Mouse (Mus musculus): ENCODE data around the gene Rap1a.
"Not testable (repeated sequence)": the region's sequence is repeated elsewhere in the genome, so short reads cannot be mapped to it uniquely, and the experiment has no call there.

Gene Rap1a

DNA sequence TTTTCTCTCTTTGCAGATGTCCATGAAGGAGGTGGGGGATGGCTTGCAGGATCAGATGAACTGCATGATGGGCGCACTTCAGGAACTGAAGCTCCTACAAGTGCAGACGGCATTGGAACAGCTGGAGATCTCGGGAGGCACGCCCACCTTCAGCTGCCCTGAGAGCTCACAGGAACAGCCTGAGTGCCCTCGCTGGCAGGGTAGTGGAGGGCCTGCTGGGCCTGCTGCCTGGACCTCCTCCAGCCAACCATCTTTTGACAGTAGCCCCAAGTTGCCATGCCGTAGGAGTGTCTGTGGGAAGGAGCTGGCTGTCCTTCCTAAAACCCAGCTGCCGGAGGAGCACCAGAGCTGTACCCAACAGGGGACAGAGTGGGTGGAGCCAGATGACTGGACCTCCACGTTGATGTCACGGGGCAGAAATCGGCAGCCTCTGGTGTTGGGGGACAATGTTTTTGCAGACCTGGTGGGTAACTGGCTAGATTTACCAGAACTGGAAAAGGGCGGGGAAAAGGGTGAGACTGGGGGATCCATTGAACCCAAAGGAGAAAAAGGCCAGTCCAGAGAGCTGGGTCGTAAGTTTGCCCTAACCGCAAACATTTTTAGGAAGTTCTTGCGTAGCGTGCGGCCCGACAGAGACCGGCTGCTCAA lies 84.7 kb downstream of the Rap1a start:
- DNase-seq (ENCODE audit: low spot score) = no peak

DNA sequence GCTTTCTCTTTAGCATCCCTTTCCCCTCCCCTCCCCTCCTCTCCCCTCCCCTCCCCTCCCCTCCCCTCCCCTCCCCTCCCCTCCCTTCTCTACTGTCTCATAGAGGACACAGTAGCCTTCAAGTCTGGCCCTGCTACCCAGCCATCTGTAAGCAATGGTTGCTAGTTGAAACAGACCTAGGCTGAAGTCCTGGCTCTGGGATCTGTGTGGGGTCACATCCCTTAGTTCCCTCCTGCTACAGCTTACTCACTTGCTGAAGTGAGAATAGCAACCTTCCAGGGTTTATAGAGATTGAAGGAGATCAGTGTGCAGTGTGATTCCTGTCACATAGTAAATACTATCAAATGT lies 86.3 kb downstream of the Rap1a start:
- DNase-seq (ENCODE audit: low spot score) = no peak

DNA sequence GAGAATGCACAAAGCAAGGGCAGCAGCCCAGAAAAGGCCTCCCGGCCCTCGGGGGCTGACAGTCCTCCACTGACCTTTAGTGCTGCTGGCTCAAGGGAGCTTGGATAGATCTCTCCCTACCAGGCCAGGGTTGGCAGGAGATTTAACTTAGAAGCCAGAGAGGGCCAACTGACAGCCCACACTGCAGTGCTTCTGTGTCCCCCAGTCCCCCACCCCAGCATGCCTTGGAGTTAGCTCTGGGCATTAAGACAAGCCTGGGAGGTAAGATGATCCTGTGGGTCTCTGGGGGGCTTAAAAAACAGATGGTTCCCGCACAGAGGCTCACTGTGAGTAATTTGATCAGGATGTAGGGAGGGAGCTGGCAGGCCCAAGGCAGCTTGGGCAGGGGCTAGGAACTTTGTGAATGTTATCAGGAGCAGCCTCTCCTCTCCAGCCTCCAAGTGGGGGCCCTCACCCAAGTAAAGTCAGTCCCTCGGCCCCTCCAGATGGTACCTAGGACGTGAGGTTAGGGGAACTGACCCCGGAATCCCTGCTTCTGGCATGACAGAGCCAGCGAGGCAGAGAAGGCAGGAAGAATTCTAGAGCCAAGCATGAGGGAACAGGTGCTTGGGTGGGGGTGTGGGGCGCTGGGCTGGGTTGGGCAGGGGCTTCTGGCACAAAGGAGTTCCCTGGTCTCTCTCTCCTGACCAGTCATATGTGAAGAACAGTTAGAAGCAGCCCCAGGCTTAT lies 86.9 kb downstream of the Rap1a start:
- DNase-seq (ENCODE audit: low spot score) = no peak

DNA sequence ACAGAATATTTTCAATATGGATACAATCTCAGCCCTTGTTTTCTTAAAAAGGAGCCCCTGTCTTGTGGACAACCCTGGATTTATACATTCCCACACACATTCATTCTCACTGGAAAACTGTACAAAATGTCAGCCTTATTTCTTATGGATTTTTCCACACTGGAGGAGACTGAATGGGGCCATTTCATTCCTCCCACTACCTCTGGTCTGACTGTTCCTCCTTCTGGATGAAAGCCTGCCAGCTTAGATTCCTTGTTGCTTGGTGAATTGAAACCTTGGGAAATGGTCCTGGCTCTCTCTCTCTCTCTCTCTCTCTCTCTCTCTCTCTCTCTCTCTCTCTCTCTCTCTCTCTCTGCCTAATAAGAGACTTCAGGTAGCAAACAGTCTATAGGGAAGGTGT lies 88.3 kb downstream of the Rap1a start:
- DNase-seq (ENCODE audit: low spot score) = no peak

DNA sequence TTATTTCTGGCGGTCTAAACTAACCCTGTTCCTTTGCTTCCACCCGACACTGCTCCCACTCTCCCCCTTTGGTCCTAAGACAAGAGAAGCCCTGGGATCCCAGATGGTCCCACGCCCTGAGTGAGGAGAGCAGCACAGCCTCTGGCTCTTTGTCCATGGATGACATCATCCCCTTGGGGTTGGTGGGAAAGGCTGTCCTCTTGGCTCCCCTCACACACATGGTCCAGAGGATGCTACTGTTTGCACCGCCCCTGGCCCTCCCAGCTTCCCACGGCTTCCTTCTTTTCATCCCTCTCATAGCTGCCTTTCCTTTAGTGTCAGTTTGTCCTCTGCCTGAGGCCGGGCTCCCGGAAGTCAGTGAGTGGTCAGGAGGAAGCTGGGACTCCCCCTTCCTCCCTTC lies 89.4 kb downstream of the Rap1a start:
- DNase-seq (ENCODE audit: low spot score) = no peak

DNA sequence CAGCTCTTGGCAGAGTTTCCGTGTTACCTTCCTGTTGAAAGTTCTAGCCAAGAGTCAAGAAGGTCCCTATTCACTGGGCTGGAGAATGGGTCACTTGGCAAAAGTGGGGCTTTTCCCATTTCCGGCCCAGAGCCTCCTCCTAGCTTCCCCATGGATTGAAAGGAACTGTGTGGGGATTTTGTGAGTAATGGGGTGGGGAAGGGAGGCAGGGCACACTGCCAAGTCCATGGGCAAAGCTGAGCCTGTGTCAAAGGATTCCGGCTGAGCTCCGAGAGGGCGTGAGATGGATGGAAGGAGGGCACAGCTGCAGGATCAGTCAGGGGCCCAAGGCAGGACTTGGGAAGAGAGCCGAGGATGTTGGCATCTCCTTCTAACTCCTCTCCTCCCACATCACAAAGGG lies 90.9 kb downstream of the Rap1a start:
- no peak for DNase-seq (ENCODE audit: low spot score)

DNA sequence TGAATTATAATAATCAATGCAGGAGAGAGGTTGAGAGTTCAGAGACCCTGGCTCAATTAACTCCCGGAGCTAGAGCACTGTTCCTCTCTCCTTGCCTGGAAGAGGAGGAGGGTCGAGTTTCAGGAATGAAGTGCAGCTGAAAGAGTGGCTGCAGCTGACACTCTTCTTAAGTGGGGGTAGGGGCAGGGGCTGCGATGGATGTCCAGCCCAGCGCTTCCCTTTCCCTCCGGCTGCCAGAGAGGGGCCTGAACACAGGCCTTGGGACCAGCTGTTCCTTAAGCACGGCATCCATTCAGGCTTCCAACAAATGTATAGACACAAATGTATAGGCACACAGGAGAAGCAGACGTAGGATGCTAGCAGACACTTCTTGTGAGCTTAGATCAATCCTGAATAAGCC lies 93.5 kb downstream of the Rap1a start:
- no peak for DNase-seq (ENCODE audit: low spot score)

DNA sequence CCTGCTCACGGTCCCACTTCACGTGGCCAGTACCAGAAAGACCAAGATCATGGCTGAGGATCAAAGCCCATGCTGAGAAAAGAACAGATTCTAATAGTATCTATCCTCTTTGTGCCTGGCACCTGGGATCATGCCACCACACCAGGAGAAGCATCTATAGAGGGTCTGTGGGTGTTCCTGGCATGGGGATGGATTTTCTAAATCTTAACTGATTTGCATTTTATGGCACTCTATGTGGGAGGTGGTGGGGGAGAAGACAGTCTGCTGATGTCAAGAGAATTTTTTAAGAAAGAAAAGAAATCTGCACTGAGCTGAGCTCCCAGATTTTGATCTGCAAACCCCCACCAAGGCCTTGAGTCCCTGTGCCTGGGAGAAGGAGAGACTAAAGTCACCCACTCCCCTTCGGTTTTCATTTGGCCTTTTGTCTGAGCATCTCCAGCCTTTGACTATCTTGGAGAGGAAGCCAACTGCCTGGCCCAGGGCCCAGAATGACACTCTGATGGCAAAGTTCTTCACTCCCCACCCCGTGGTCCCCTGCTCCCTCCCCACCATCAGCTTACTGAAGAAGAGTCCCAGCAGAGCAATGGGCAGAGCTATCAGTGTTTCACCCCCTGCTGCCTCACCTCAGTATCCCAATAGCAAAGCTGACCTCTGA lies 94.6 kb downstream of the Rap1a start:
- no peak for DNase-seq (ENCODE audit: low spot score)

DNA sequence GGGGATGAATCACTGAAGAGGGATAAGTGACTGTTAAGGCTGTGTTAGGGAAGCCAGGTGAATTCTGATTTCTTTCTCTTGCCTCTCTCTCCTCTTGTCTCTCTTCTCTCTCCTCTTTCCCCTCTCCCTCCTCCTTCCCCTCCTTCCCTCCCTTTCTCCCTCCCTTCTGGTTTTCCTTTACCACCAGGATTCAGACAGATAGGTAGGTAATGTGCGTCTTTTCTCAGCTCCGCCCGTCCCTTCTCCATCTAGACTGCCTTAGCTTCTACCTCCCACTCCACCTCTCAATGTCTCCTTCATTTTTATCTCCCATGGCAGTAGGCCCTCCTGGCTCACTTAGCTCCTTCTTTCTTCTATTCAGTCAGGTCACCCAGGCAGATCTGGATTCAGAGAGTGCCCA lies 95.6 kb downstream of the Rap1a start:
- no peak for DNase-seq (ENCODE audit: low spot score)

DNA sequence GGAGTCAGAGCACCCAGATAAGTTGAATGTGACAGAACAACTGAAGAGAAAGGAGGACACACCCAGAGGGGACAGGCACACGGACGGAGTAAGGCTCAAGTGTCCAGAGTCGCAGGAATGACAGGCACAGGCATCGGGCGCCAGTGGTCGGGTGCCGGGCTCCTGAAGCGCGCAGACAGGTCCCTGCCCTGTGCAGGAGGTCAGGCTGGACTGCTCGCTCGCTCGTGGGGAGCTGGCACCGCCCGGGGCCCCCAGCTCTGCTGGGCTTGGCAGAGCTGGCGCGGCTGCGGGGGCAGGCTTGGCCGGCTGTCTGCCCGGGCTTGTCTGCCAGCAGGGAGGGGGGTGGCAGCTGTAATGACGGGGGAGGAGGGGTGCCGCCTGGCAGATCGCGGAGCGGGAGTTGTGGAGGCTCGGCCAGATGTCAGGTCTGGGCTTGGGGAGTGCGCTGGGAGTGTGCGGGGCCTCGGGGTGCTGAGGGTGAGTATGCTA lies 96.0 kb downstream of the Rap1a start:
- DNase-seq (ENCODE audit: low spot score) = no peak

DNA sequence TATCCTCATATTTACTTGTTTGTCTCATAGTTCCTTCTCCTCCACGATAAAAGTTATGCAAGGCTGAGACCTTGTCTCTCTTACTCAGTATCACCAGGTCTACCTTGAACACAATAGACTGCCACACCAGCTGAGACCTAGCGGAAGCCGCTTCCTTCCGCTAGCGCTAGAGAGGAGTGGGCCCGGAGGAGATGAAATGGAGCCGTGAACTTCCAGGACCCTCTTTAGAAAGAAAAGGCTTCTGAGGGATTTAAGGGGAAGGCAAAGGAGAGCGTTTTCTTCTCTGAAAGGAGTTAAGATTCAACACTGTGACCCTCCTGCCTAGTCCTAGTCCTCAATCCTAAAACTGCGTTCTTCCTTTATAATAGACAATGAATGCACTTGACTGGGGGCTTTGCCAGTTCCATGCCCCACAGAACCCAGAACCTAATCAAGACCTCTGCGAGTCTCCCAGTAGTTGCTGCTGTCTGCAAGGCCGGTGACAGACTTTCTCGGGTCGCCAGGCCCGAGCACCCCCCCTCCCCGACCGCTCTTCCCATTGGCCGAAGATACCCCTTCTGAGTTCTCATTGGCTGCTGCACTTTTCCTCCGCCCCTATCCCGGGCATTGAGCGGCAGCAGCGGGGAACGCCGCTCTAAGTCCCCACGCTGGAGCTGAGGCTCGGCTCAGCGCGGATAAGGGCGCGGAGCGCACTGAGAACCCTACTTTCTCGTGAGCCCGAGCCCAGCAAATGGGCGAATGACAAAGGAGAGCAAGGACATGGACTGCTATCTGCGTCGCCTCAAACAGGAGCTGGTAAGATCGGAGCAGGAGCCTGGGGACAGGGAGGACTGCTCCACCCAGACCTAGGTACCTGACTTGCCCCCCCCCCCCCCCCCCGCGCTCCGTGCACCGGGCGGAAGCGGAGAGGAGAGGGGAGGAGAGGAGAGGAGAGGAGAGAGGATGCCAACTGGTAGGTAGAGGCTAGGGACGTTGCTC lies 96.8 kb downstream of the Rap1a start, which contains the start of gene Inka2:
Gene Inka2, plus strand, starts transcription at position 569 of the 978 bp plus-strand sequence.
- DNase-seq (ENCODE audit: low spot score) = no peak

DNA sequence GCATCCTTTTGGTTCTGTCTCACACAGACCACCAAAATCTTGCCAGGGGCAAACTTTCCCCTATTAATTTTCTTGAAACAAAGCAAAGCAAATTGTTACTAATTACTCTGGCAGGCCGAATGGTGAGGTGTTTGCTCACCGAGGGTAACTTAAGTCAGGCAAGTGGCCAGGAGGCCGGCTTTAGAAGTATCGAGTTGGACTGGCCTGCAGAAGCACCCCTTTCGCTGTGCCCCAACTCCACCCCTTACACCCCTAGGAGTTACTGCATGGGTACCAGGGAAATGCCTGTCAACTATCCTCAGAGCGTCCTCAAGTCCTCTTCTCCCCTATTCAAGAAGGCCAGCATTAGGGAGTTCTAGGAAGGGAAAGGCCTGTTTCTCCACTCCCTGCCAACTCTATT lies 97.6 kb downstream of the Rap1a start:
- DNase-seq (ENCODE audit: low spot score) = no peak

DNA sequence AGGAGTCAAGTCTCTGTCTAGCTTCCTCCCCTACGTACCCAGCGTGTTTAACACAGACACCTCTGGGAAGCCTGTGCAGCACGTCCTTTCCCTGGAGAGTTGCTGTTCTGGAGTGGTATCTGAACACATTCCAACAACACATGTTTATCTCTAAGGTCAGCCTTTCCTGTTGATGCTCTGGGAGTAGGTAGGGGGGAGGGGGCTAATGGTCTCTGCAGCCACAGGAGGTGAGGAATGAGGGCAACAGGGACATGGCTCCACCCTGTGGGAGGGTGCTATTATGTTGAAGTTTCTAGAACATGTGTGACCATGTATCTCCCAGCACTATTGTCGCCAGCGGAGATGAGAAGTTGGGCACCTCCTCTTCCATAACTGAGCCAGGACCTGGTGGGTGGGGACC lies 99.7 kb downstream of the Rap1a start:
- no peak for DNase-seq (ENCODE audit: low spot score)

DNA sequence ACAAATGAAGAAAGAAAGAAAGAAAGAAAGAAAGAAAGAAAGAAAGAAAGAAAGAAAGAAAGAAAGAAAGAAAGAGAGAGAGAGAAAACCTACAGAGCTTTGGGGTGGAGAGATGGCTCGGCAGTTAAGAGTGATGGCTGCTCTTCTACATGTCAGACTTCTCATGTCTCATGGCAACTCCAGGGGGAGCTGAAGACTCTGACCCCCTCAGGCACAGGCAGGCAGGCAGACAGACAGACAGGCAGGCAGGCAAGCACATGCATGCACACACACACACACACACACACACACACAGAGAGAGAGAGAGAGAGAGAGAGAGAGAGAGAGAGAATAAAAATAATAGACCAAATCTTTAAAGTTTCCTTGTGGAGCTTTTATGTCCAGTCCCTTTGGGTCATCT lies 100.3 kb downstream of the Rap1a start:
- DNase-seq (ENCODE audit: low spot score) = not testable (repeated sequence)

DNA sequence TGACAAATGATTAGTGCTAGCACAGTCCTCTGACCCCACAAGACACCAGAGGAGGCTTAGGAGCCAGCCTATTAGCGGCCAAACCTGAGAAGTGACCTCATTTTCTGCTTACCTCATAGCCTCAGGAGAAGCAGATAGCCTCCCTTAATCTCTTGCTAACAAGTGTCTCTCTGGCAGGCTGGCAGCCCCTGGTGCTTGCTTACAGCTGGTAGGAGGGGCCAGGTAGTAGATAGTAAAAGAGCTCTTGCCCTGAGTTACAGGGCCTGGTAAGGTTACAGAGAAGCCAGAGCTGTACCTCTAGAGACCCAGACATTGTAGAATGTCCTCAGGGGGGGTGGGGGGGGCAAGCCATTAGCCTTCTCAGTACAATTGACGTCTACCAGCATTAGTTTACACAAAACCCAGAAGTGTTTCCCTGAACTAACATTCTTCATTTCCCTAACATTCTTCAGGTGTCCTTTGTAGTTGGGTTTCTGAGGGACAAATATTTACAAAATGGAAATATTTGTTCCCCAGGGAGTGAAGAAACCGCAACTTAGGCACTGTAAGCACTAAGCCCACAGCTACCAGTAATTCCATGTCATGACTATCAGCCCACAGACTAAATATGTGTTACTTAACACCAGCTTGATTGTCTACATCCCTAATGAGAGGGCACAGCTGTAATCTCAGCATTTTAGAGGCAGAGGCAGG lies 101.7 kb downstream of the Rap1a start:
- no peak for DNase-seq (ENCODE audit: low spot score)

DNA sequence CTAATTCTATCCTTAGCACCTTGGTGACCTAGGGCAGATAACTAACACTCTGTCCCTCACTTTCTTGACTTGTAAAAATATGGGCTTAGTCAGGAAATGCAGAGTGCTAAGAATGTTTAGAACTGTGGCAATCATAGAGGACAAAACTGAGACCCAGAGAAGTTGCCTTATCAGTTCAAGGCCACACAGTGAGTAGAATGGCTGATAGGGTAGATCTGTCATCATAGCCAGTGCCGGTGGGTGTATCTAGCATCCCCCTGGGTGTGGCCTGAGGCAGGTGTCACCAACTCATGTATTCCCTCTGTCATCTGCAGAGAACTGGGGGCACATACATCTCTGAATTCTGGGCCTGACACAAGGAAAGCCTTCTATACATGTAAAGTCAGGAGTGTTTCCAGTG lies 102.8 kb downstream of the Rap1a start:
- DNase-seq (ENCODE audit: low spot score) = no peak

DNA sequence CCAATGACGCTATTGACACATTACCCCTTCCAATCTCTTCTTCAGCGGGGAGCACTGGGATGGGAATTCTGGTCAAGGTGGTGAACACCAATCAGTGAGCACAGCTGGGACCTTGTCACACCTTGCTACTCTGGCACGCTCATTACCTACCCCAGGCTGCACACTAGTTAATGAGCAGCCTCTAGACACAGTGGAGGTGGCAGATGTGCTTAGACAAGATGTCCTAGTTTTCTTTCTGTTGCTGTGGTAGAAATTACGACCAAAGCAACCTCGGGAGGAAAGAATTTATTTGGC lies 104.0 kb downstream of the Rap1a start:
- no peak for DNase-seq (ENCODE audit: low spot score)

DNA sequence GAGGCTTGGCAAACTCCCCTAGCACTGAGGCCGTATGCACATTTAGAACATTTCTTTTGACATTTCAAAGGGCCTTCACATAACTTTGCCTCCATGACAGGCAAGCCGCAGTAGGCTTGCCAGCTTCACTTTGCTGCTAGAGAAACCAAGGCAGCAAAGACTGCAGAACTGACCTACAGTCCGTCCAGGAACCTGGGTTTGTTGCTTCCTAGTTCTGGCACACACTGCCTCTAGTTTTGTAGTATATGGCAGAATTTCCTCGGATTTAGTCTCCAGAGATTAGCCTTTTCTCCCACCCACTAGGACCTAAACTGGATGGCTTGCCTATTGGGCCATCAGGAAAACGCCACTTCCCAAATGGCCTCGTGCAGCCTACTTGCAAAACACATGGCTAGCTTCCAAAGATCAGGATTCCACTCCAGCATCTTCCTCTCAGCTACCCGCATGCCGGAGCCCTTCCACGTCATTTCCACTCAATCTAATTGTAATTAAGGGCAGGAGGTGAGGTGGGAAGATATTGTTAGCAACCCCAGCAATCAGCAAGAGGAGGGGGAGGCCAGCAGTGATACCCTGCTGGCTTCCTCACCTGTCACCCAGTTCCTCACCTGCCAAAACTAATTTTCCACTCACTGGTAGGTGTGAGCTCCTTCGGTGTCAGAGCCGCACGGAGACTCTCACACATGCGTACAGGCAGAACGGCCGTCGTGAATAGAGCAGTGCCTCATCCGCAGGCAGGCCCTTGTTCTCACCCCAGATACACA lies 104.6 kb downstream of the Rap1a start:
- no peak for DNase-seq (ENCODE audit: low spot score)

DNA sequence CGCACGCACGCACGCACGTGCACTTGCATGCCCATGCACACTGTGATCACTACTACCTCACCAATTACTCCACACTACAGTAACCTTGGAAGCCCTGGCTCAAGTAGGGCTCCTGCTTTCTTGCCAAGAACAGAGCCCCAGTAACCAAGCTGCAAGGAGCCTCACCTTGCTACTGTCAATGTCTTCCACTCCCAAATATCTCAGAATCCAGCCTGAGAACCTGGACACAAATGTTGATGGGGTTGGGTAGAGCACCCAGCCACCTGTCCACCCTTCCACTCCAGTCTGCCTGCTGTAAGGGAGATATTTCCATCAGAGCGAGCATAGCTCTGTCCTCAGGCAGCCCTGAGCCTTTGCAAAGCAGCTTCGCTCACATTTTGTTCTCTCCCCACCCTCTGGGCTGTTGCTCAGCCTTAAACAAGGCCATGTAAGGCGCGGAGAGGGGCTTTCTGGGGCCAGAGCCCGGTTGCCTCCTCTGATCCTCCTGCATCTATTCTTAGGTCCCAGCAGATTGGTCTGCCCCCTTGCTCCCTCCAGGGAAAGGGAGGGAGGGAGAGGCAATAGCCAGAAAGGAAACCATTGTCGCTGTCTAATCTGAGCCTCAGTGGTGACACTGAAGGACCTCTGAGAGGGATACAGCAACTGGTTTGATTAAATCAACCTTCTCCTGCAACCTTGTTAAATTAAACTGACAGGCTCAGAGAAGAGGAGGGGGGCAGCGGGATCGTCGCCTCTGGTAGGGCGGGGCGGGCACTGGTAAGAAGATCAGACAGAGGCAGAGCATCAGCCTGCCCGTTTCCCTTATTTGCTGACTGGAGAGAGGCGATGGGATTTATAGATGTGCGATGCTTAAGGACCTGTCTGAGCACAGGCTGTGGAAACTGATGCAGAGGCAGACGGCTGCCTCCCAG lies 105.4 kb downstream of the Rap1a start:
- no peak for DNase-seq (ENCODE audit: low spot score)

All from layer of hippocampus, adult 9-10 months (tissue).